Mouse (Mus musculus) cerebellum, adult 2 months (tissue): Measurements from ENCODE around the gene Gm6020. TPM values are rescaled to one million over a fixed set of nuclear protein-coding genes. Genes with fewer than 3 reads are reported as not detected.
"Not testable (repeated sequence)": the region's sequence is repeated elsewhere in the genome, so short reads cannot be mapped to it uniquely, and the experiment has no call there.

Experiments
- DNase-seq, 2 experiments: peaks; one replicate each; pipeline ENCODE4 v3.0.0; 2021
- H3K27ac ChIP-seq: fragments of 200-500 bp; 2 replicates; pipeline ENCODE4 v1.5.1; 2012; ENCODE audit warnings: low read length, control low read depth, inconsistent platforms; ENCODE audit not compliant: insufficient read depth
- H3K27me3 ChIP-seq: fragments of 200-500 bp; 2 replicates; pipeline ENCODE4 v1.6.1; 2012; ENCODE audit warnings: inconsistent platforms, mild to moderate bottlenecking, low read length, moderate library complexity; ENCODE audit not compliant: control insufficient read depth, insufficient read depth
- H3K4me1 ChIP-seq: fragments of 200-500 bp; 2 replicates; pipeline ENCODE4 v1.6.1; 2011; ENCODE audit warnings: low read length; ENCODE audit not compliant: control insufficient read depth, insufficient read depth
- H3K4me3 ChIP-seq: fragments of 200-500 bp; replicated peaks from 2 replicates; pipeline ENCODE3; 2011; ENCODE audit warnings: mild to moderate bottlenecking, low read depth, low read length, control low read depth; ENCODE audit not compliant: insufficient read depth
- CTCF ChIP-seq: fragments of 200-500 bp; IDR thresholded peaks from 2 replicates; pipeline ENCODE4 v1.5.1; 2011; ENCODE audit warnings: low read depth, mild to moderate bottlenecking, control low read depth, low read length, moderate library complexity, borderline replicate concordance; ENCODE audit not compliant: insufficient read depth
- POLR2A ChIP-seq: fragments of 200-500 bp; IDR thresholded peaks from 2 replicates; pipeline ENCODE4 v1.6.1; 2011; ENCODE audit warnings: low read length, control low read depth, borderline replicate concordance; ENCODE audit not compliant: insufficient read depth
- WGBS: fragments of 180-500 bp; shearing (Covaris S2); methylation state at CpG from one replicate; pipeline ENCODE4 v1.1.7; 2018; 5-methylcytosine and 5-hydroxymethylcytosine counted together
- polyA plus RNA-seq: library from polyadenylated mRNA; depleted of rRNA; stranded (reverse); fragments of >200 nt; gene quantifications from 2 replicates; pipeline ENCODE4 v1.2.3, GENCODE M21; 2012

The Gm6020 gene
- polyA plus RNA-seq, 1 experiment: not detected

GRCm38 (mm10) chr19:61199836-61200235, 16.1 kb downstream of the Gm6020 start:
- TF ChIP-seq CTCF: no peak
- no peak for TF ChIP-seq POLR2A
- Histone ChIP-seq H3K27me3 (no peaks in the 10 kb centered on the region), H3K4me1 (no peaks in the 10 kb centered on the region), H3K4me3 (peak overlapping the region; percentile 73), H3K27ac (no peak overlapping the region)
- peak in 1 of 2 experiments; percentile 35 for DNase-seq
- 14% methylated on average over 10 of the region's 10 CpGs for WGBS

DNA sequence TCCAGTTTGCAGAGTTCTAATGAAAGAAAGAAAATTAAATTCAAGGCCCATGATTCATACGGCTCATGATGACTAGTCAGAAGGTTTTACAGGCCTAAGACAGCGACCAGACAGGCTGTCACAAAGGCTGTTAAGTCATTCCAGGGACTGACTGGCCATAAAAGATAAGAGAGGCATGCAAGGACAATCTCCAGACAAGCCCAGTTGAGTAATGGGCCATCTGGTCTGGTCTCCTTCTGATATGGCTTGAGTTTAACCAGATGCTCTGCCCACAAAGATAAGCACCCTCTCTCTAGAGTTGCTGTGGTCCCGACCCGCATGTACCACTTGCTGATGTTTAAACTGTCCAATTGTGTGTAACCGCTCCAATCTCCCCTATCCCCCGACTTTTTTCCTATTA, 23.8 kb downstream of the Gm6020 start:
- H3K27me3 ChIP-seq, H3K27ac ChIP-seq, H3K4me3 ChIP-seq, H3K4me1 ChIP-seq, DNase-seq: not testable (repeated sequence)
- 79% methylated on average over 6 of the region's 6 CpGs for WGBS

DNA sequence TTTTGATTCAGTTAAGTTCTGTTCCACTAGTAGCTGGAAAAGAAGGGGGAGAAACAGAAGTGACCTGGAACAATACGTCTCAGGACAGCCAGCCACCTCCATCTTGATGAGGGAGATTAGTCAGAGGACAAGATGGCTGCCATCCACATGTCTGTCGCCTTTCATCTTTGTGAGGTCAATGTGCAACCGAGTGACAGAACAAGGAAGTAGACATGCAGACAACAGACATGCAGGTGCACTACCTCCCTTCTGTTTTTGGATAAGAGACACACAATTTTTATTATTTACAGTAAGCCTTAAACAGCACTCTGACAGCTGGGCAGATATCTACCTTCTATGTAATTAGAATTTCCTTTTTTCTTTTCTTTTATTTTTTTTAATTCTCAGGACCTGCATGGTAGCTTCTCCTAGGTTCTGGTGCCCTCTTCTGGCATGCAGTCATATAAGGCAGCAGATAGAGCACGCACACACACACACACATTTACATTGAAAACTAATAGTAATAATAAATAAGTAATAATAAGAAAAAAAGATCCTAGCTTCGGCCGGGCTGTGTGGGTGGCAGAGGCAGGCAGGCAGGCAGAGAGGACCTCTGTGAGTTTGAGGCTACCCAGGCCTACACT, 40.1 kb downstream of the Gm6020 start:
- Histone ChIP-seq H3K27me3 (no peaks in the 10 kb centered on the region), H3K27ac (no peak overlapping the region), H3K4me3 (no peak overlapping the region), H3K4me1 (no peaks in the 10 kb centered on the region)
- WGBS: 86% methylated on average over 6 of the region's 6 CpGs
- DNase-seq: no peak
- TF ChIP-seq CTCF: no peak
- no peak for TF ChIP-seq POLR2A

GRCm38 (mm10) chr19:61224678-61225525, 41.2 kb downstream of the Gm6020 start:
- no peak overlapping the region for H3K27ac ChIP-seq
- peak; percentile 21 to 24 for DNase-seq
- TF ChIP-seq POLR2A (no peak), CTCF (no peak)

GRCm38 (mm10) chr19:61225526-61226400, 42.1 kb downstream of the Gm6020 start:
- H3K4me3 ChIP-seq: peak overlapping the region; percentile 72
- peak; percentile 75 to 80 for DNase-seq
- 13% methylated on average over 70 of the region's 70 CpGs for WGBS
- peak overlapping the region; percentile 63 for H3K27ac ChIP-seq
- H3K4me1 ChIP-seq: no peaks in the 10 kb centered on the region
- TF ChIP-seq POLR2A: no peak
- no peak for TF ChIP-seq CTCF
- H3K27me3 ChIP-seq: no peaks in the 10 kb centered on the region

More at GRCm38 (mm10) chr19:61224678-61225525, 41.2 kb downstream of the Gm6020 start:
- Histone ChIP-seq H3K4me3 (peak overlapping the region; percentile 72), H3K27me3 (no peaks in the 10 kb centered on the region), H3K4me1 (no peaks in the 10 kb centered on the region)
- WGBS: 35% methylated on average over 53 of the region's 53 CpGs

- peak; percentile 79 to 80 for DNase-seq
- no peak for TF ChIP-seq POLR2A
- no peak for TF ChIP-seq CTCF
- Histone ChIP-seq H3K27ac (peak overlapping the region; percentile 63), H3K4me3 (peak overlapping the region; percentile 72), H3K27me3 (no peaks in the 10 kb centered on the region), H3K4me1 (no peaks in the 10 kb centered on the region)
- 2% methylated on average over 71 of the region's 71 CpGs for WGBS
These were observed 42.8 kb downstream of the Gm6020 start for GRCm38 (mm10) chr19:61226401-61226927.
